Mouse (Mus musculus): ENCODE results near the gene Nt5dc3.

GRCm38 (mm10) chr10:86826929-86827328 is 48.1 kb downstream of the Nt5dc3 start:
- TF ChIP-seq POLR2A (IDR thresholded peaks at IDR 0.05; ENCODE audit: extremely low read depth, insufficient read depth, low read length) (no peak), CTCF (IDR thresholded peaks at IDR 0.05; ENCODE audit: low read depth, low read length) (no peak)

Measured in liver, adult 2 months (tissue).